Mouse (Mus musculus) G1E (cell line): Measurements from ENCODE around the gene Cep70. TPM values are rescaled to one million over a fixed set of nuclear protein-coding genes. Genes with fewer than 3 reads are reported as not detected.

Experiments
- ATAC-seq: 2 replicates; pipeline ENCODE4 v1.8.0; 2016; ENCODE audit warnings: mild to moderate bottlenecking; ENCODE audit not compliant: insufficient number of reproducible peaks, poor library complexity, low FRiP score, severe bottlenecking; ENCODE audit errors: extremely low read depth
- DNase-seq: peaks from one replicate; pipeline ENCODE4 v3.0.0; 2012; ENCODE audit warnings: low spot score
- H3K27me3 ChIP-seq: 2 replicates; pipeline ENCODE4 v1.6.1; 2012; ENCODE audit warnings: mild to moderate bottlenecking, low read length, inconsistent platforms; ENCODE audit not compliant: insufficient read depth
- H3K36me3 ChIP-seq: replicated peaks from 2 replicates; pipeline ENCODE3; 2012; ENCODE audit warnings: mild to moderate bottlenecking, inconsistent platforms
- H3K4me1 ChIP-seq: 2 replicates; pipeline ENCODE4 v1.6.1; 2012; ENCODE audit warnings: low read depth, low read length, inconsistent platforms, mixed read lengths; ENCODE audit not compliant: insufficient read depth
- H3K4me3 ChIP-seq: 2 replicates; pipeline ENCODE4 v1.5.1; 2012; ENCODE audit warnings: low read depth, mild to moderate bottlenecking, inconsistent platforms, low read length, moderate library complexity, mixed read lengths
- H3K9me3 ChIP-seq: replicated peaks from 2 replicates; pipeline ENCODE4 v1.6.1; 2012; ENCODE audit warnings: inconsistent platforms
- CTCF ChIP-seq: IDR thresholded peaks from 2 replicates; pipeline ENCODE4 v1.5.1; 2012; ENCODE audit warnings: low read depth, low read length, inconsistent platforms, mixed read lengths
- GATA1 ChIP-seq: IDR thresholded peaks from 2 replicates; pipeline ENCODE4 v1.6.1; 2012; ENCODE audit warnings: borderline replicate concordance, low read length, inconsistent platforms, mixed read lengths
- GATA2 ChIP-seq: IDR thresholded peaks from 2 replicates; pipeline ENCODE4 v1.6.1; 2012; ENCODE audit warnings: low read depth, low read length, inconsistent platforms, borderline replicate concordance
- POLR2AphosphoS5 ChIP-seq: IDR thresholded peaks from 2 replicates; pipeline ENCODE4 v1.6.1; 2012; ENCODE audit warnings: low read depth, low read length, inconsistent platforms; ENCODE audit not compliant: insufficient replicate concordance
- TAL1 ChIP-seq: conservative IDR thresholded peaks from 2 replicates; pipeline ENCODE4 v1.6.1; 2012; ENCODE audit warnings: low read depth, low read length, inconsistent platforms, mixed read lengths
- polyA plus RNA-seq: library from polyadenylated mRNA; stranded (reverse); fragments of >175 nt; gene quantifications from 2 replicates; pipeline ENCODE4 v1.2.3, GENCODE M21; 2012
- total RNA-seq, 2 experiments: library from RNA; stranded (forward) in 1 of 2; stranded (reverse) in 1 of 2; fragments of 200-1000 nt in 1 of 2; fragments of >200 nt in 1 of 2; fragmentation: Nextera tagmentation in 1 of 2; gene quantifications; 2 replicates each; pipeline ENCODE4 v1.2.3; 2014 to 2017

Cep70 gene
- total RNA-seq (2014; fragmentation: Nextera tagmentation) = 126 and 147 TPM in 2 replicates
- total RNA-seq (2017) = 36.4 and 45.5 TPM in 2 replicates
- polyA plus RNA-seq = 2.3 and 4.2 TPM in 2 replicates

GRCm38 (mm10) chr9:99243190-99243894, at the start of gene Cep70:
Gene Cep70, plus strand, starts transcription at chr9:99243367.
- H3K36me3 ChIP-seq = peaks cover 24% of the 10 kb centered on the region
- peak; percentile 55 for ATAC-seq
- peaks cover 77% of the 10 kb centered on the region for H3K4me1 ChIP-seq
- H3K4me3 ChIP-seq = peak within 1 kb of the TSS; percentile 86
- no peak for TF ChIP-seq CTCF
- TF ChIP-seq POLR2AphosphoS5 = no peak
- TF ChIP-seq GATA2 = no peak
- TF ChIP-seq GATA1 = no peak
- TF ChIP-seq TAL1 = no peak
- DNase-seq = no peak
- no peaks in the 10 kb centered on the region for H3K27me3 ChIP-seq
- no peaks in the 10 kb centered on the region for H3K9me3 ChIP-seq

- H3K4me3 ChIP-seq = no peak overlapping the region
- H3K27me3 ChIP-seq = peaks cover 10% of the 10 kb centered on the region
- TF ChIP-seq GATA2 = no peak
- TF ChIP-seq POLR2AphosphoS5 = no peak
- no peak for TF ChIP-seq GATA1
- TF ChIP-seq TAL1 = no peak
- no peak for TF ChIP-seq CTCF
- H3K9me3 ChIP-seq = no peaks in the 10 kb centered on the region
- H3K4me1 ChIP-seq = peaks cover 18% of the 10 kb centered on the region
- DNase-seq (no peak), ATAC-seq (no peak)
- H3K36me3 ChIP-seq = no peaks in the 10 kb centered on the region
These were observed 30.5 kb upstream of the Cep70 start for GRCm38 (mm10) chr9:99212643-99213042.

GRCm38 (mm10) chr9:99216182-99216581, 27.0 kb upstream of the Cep70 start:
- 0 out of 2 replicates have a peak, but pooled peaks have one; percentile 30 for ATAC-seq
- Histone ChIP-seq H3K4me1 (peaks cover 27% of the 10 kb centered on the region), H3K36me3 (no peaks in the 10 kb centered on the region), H3K9me3 (no peaks in the 10 kb centered on the region), H3K4me3 (no peak overlapping the region), H3K27me3 (peaks cover 4% of the 10 kb centered on the region; the same call in 1 of the 2 replicates)
- TF ChIP-seq TAL1 (no peak), CTCF (no peak)
- DNase-seq = no peak

- Histone ChIP-seq H3K4me3 (no peak overlapping the region), H3K4me1 (peaks cover 37% of the 10 kb centered on the region)
- ATAC-seq = peak; percentile 67
These were observed 25.0 kb upstream of the Cep70 start for GRCm38 (mm10) chr9:99217999-99218719.

GRCm38 (mm10) chr9:99221636-99222035, 21.5 kb upstream of the Cep70 start:
- no peak for TF ChIP-seq GATA1
- TF ChIP-seq POLR2AphosphoS5 = no peak
- TF ChIP-seq GATA2 = no peak
- TF ChIP-seq CTCF = no peak
- peak; percentile 44 for TF ChIP-seq TAL1
- no peak for DNase-seq
- peaks cover 27% of the 10 kb centered on the region for H3K4me1 ChIP-seq
- no peaks in the 10 kb centered on the region for H3K27me3 ChIP-seq
- H3K36me3 ChIP-seq = no peaks in the 10 kb centered on the region
- ATAC-seq = peak; percentile 97
- no peak overlapping the region; the same call in 1 of the 2 replicates for H3K4me3 ChIP-seq
- H3K9me3 ChIP-seq = no peaks in the 10 kb centered on the region

More at GRCm38 (mm10) chr9:99217999-99218719, 25.0 kb upstream of the Cep70 start:
- TF ChIP-seq GATA2 = no peak
- TF ChIP-seq CTCF = no peak
- TF ChIP-seq GATA1 = no peak
- no peak for TF ChIP-seq POLR2AphosphoS5
- TF ChIP-seq TAL1 = no peak
- DNase-seq = peak; percentile 52
- no peaks in the 10 kb centered on the region for H3K27me3 ChIP-seq
- no peaks in the 10 kb centered on the region for H3K36me3 ChIP-seq
- no peaks in the 10 kb centered on the region for H3K9me3 ChIP-seq

GRCm38 (mm10) chr9:99224583-99224982, 18.6 kb upstream of the Cep70 start:
- peaks cover 12% of the 10 kb centered on the region for H3K9me3 ChIP-seq
- ATAC-seq (no peak), DNase-seq (no peak)
- H3K4me3 ChIP-seq = no peak overlapping the region
- no peaks in the 10 kb centered on the region for H3K27me3 ChIP-seq
- H3K36me3 ChIP-seq = no peaks in the 10 kb centered on the region
- peaks cover 22% of the 10 kb centered on the region for H3K4me1 ChIP-seq
- TF ChIP-seq GATA1 (no peak), CTCF (no peak), TAL1 (no peak), POLR2AphosphoS5 (no peak), GATA2 (no peak)
